Mouse (Mus musculus) intestine, embryonic 15.5 days (tissue): Measurements from ENCODE around the gene Pi16. TPM values are rescaled to one million over a fixed set of nuclear protein-coding genes. Genes with fewer than 3 reads are reported as not detected.
"Not testable (repeated sequence)": the region's sequence is repeated elsewhere in the genome, so short reads cannot be mapped to it uniquely, and the experiment has no call there.

Source experiments
- ATAC-seq: fragments of 200-750 bp; cut with Nextera tagmentation; 2 replicates; pipeline ENCODE4 v1.8.0; 2017; ENCODE audit warnings: moderate TSS enrichment, moderate library complexity
- H3K27ac ChIP-seq: fragments of 300-500 bp; sonication (generic); 2 replicates; pipeline ENCODE4 v1.5.1; 2015; ENCODE audit warnings: mild to moderate bottlenecking, inconsistent platforms
- H3K27me3 ChIP-seq: fragments of 300-500 bp; sonication (generic); replicated peaks from 2 replicates; pipeline ENCODE4 v1.6.1; 2015; ENCODE audit warnings: inconsistent platforms
- H3K36me3 ChIP-seq: fragments of 300-500 bp; sonication (generic); 2 replicates; pipeline ENCODE4 v1.6.1; 2015; ENCODE audit warnings: inconsistent platforms
- H3K4me1 ChIP-seq: fragments of 300-500 bp; sonication (generic); replicated peaks from 2 replicates; pipeline ENCODE4 v1.6.1; 2015; ENCODE audit warnings: inconsistent platforms
- H3K4me2 ChIP-seq: fragments of 300-500 bp; sonication (generic); replicated peaks from 2 replicates; pipeline ENCODE4 v1.6.1; 2015; ENCODE audit warnings: mild to moderate bottlenecking, inconsistent platforms
- H3K4me3 ChIP-seq: fragments of 300-500 bp; sonication (generic); replicated peaks from 2 replicates; pipeline ENCODE4 v1.5.1; 2015; ENCODE audit warnings: inconsistent platforms
- H3K9ac ChIP-seq: fragments of 300-500 bp; sonication (generic); 2 replicates; pipeline ENCODE4 v1.6.1; 2015; ENCODE audit warnings: inconsistent platforms
- H3K9me3 ChIP-seq: fragments of 300-500 bp; sonication (generic); 2 replicates; pipeline ENCODE4 v1.6.1; 2016; ENCODE audit warnings: inconsistent platforms
- WGBS: fragments of 180-500 bp; shearing (Covaris S2); methylation state at CpG from one replicate; pipeline ENCODE4 v1.1.7; 2015; 5-methylcytosine and 5-hydroxymethylcytosine counted together
- polyA plus RNA-seq: library from polyadenylated mRNA; unstranded; fragments of >200 nt; fragmentation: Nextera tagmentation; extraction: Ambion mirVana; gene quantifications from 2 replicates; pipeline ENCODE4 v1.2.1, GENCODE M21; 2015

Pi16 gene
- polyA plus RNA-seq, 1 experiment from 2014 or later: 0.72 TPM

DNA sequence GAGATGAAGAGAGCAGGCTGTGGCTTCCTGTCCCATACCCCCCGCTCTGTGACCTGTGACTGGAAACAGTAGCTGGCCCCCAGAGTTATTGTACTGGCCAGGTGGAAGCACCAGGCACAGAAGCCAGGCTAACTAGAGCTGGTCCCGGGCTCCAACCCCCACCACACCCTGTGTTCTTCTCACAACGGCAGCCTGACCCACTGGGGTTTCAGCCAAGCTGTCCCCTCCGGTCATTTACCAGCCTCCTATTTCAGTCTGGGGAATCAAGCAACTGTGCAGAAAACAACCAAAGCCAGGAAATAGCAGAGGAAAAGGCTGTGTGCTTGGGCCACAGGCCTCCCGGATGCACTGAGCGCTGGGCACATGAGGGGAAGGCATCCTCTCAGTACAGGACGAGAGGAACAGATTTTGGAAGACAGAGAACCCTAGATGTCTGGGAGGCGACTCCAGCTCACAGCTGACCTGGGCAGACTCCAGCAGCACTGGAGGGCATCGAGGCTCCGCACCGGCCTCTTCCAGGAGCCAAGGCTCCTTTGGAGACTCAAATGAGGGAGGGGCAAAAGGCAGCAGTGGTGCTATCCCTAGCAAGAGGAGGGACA lies 21.8 kb downstream of the Pi16 start:
- H3K27ac ChIP-seq: peak overlapping the region; percentile 58; the same call in 1 of the 2 replicates
- no peak for ATAC-seq
- 84% methylated on average over 11 of the region's 11 CpGs for WGBS

DNA sequence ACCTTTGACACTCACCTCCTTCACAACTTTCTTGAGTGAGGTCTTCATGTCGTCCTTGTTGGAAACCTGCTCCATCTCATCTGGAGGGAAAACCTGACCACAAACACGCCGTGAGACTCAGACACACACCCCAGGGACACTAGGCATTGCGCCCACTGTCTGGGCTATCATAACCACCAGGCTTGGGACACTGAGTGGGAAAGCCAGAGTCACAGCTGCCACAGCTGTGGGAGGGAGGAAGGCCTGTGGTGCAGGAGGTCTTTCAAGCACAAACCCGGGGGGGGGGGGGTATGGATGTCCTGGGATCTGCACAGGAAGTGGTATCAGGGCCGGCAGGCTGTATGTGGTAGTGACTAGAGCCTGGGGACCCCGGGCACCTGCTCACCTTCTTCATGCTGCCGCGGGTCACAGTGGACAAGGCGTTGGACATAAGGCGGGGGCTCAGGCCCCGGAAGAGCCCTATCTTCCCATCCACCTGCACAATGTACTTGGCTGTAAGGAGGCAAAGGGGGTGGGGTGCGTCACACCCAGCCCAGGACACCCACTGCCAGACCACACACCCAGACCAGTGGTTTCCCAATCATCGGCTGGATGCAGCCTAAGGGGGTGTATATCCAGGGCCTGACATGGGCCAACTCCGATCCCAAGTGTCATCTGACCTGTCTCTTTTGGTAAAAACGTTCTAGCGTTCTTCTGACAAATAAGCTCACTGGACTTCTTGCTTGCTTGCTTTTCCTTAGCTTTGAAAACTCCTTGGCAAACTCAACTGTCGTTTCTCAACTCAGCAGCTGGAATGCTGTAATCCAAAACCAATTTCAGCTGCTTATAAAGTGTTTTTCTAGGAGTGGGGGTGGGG lies 23.2 kb downstream of the Pi16 start:
- Histone ChIP-seq H3K4me3 (no peak overlapping the region), H3K27ac (no peak overlapping the region), H3K27me3 (no peaks in the 10 kb centered on the region), H3K4me2 (no peak overlapping the region), H3K9ac (no peak overlapping the region), H3K4me1 (peaks cover 31% of the 10 kb centered on the region), H3K9me3 (no peaks in the 10 kb centered on the region), H3K36me3 (peaks cover 39% of the 10 kb centered on the region)
- no peak for ATAC-seq
- WGBS: 77% methylated on average over 18 of the region's 18 CpGs

More for the DNA sequence above, 21.8 kb downstream of the Pi16 start:
- Histone ChIP-seq H3K9me3 (no peaks in the 10 kb centered on the region), H3K4me1 (peaks cover 26% of the 10 kb centered on the region), H3K4me3 (no peak overlapping the region), H3K27me3 (no peaks in the 10 kb centered on the region), H3K4me2 (no peak overlapping the region), H3K9ac (no peak overlapping the region; the same call in 1 of the 2 replicates), H3K36me3 (peaks cover 48% of the 10 kb centered on the region)

DNA sequence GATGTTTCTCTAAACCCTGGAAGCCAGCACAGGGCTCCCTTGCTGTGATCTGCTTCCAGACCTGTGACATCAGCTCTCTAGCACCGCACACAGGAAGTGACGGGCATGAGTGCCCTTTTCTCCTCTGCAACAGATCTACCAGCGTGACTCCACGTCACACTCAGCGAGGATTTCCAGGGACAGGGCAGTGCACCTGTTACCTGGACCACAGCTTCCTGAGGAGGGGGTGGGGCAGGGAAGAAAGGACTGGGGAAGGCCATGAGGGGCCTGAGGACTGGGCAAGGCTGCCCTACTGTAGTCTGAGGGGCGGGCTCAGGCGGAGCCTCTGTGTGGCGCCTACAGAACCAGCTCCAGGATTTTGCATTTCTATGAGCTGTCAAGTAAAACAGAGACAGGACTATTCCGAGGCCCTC lies 24.1 kb downstream of the Pi16 start:
- H3K9ac ChIP-seq: no peak overlapping the region; the same call in 1 of the 2 replicates
- no peaks in the 10 kb centered on the region for H3K9me3 ChIP-seq
- 22% methylated on average over 9 of the region's 9 CpGs for WGBS
- ATAC-seq: peak; percentile 58
- H3K27me3 ChIP-seq: no peaks in the 10 kb centered on the region
- peak overlapping the region; percentile 89 for H3K27ac ChIP-seq
- no peak overlapping the region for H3K4me3 ChIP-seq
- H3K4me1 ChIP-seq: peaks cover 41% of the 10 kb centered on the region
- peak overlapping the region; percentile 14; the same call in 1 of the 2 replicates for H3K4me2 ChIP-seq
- peaks cover 34% of the 10 kb centered on the region for H3K36me3 ChIP-seq

GRCm38 (mm10) chr17:29342010-29342910 lies 24.8 kb downstream of the Pi16 start:
- no peaks in the 10 kb centered on the region for H3K9me3 ChIP-seq
- peaks cover 28% of the 10 kb centered on the region for H3K36me3 ChIP-seq
- peaks cover 41% of the 10 kb centered on the region for H3K4me1 ChIP-seq
- H3K27me3 ChIP-seq: no peaks in the 10 kb centered on the region
- H3K4me3 ChIP-seq: no peak overlapping the region
- H3K9ac ChIP-seq: 0 out of 2 replicates have a peak overlapping the region, but pooled peaks have one; percentile 3
- H3K27ac ChIP-seq: peak overlapping the region; percentile 89
- WGBS: 38% methylated on average over 13 of the region's 13 CpGs
- 0 out of 2 replicates have a peak overlapping the region, but pooled peaks have one; percentile 14 for H3K4me2 ChIP-seq
- ATAC-seq: peak; percentile 75

DNA sequence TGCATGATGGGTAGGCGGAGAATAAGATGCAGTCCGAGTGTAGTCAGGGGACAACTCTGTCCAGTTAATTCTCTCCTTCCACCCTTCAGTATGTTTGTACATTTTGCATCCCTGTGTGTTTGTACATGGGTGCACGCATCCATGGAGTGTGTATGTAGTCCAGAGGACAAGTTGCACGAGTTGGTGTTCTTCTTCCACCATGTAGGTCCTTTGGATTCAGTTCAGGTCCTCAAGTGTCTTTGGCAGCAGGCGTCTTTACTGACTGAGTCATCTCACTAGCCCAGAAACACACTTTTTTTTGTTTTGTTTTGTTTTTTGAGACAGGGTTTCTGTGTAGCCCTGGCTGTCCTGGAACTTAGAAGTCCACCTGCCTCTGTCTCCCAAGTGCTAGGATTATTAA lies 25.8 kb downstream of the Pi16 start:
- no peak overlapping the region for H3K4me2 ChIP-seq
- no peak for ATAC-seq
- no peak overlapping the region for H3K4me3 ChIP-seq
- H3K36me3 ChIP-seq: peaks cover 23% of the 10 kb centered on the region
- no peaks in the 10 kb centered on the region for H3K27me3 ChIP-seq
- WGBS: 83% methylated on average over 5 of the region's 5 CpGs
- H3K9ac ChIP-seq: no peak overlapping the region
- no peaks in the 10 kb centered on the region for H3K9me3 ChIP-seq
- peaks cover 44% of the 10 kb centered on the region for H3K4me1 ChIP-seq
- no peak overlapping the region for H3K27ac ChIP-seq

DNA sequence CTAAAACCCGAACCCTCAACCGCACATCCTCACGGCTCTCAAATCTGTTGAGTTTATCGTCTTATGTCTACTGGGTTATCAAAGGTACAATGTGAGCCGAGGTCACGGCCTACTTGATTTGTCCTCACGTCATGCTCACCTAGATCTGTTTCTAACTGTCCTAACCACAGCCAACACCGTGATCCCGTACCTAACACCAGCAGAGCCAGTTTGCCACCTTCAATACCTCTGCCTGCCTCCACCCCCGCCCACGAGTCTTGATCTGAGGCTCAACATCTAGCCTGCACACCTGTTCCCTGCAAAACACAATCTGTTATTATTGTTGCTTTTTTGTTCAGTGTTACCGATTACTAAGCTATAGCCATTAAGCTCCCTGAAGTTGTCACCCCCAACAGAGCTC lies 27.8 kb downstream of the Pi16 start:
- 91% methylated on average over 12 of the region's 12 CpGs for WGBS
- Histone ChIP-seq H3K36me3 (peaks cover 4% of the 10 kb centered on the region; the same call in 1 of the 2 replicates), H3K4me2 (no peak overlapping the region), H3K4me3 (no peak overlapping the region), H3K4me1 (peaks cover 42% of the 10 kb centered on the region), H3K9me3 (no peaks in the 10 kb centered on the region), H3K27me3 (no peaks in the 10 kb centered on the region), H3K27ac (no peak overlapping the region), H3K9ac (no peak overlapping the region)
- ATAC-seq: no peak

DNA sequence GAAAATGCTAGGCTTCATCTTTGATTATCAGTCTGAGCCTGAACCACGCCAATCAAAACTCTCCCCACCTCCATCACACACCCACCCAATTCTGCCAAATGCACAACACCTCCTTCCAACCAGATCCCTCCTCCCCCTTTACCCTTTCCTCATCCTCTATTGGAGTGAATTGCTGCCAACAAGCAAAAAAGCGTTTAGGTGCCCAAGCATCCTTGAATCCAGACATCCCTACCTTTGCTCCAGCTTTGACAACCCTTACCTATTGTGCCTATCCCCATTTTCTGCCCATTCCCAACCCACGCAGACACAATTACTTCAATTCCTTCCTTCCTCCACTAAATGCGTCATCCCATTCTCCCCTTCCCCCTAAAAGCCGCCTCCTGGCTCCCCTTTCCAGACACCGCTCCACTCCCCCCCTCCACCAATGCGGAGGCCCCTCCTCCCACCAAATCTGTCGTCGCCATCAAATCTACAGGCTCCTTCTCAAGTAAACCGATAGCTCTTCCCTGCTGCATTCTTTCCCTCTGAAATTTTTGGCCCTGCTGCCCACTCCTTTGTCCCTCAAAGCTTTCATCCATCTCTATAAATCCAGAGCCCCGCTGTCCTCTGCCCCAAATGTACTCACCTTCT lies 29.1 kb downstream of the Pi16 start:
- Histone ChIP-seq H3K4me2 (peak overlapping the region; percentile 80), H3K4me3 (peak overlapping the region; percentile 90), H3K27me3 (no peaks in the 10 kb centered on the region), H3K4me1 (peaks cover 32% of the 10 kb centered on the region), H3K36me3 (0 out of 2 replicates have a peak, but pooled peaks cover 2% of the 10 kb centered on the region), H3K9ac (peak overlapping the region; percentile 96), H3K9me3 (no peaks in the 10 kb centered on the region), H3K27ac (peak overlapping the region; percentile 96)
- no peak for ATAC-seq
- 5% methylated on average over 11 of the region's 11 CpGs for WGBS

DNA sequence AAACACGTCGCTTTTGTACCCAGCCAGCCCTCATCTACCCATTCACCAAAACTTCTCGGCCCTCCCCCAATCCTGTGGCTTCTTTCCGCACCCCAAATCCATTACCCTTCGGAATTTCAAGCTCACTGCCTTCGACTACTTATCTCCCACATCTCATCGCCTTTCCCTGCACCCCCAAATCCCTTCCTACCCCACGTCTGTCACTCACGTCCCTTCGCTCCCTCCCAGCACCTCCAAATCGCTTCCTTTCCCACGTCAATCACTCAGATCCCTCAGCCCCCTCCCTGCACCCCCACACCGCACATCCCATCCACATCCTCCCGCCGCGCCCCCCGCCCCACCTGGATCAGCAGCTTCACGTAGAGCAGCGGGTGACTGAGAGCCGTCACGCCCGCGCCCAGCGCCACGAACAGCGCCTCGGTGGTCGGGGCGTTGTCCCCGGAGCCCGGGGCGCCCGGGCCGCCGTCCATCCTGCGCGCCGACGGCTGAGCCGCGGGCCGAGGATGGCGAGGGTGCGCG lies 29.7 kb downstream of the Pi16 start:
- peak; percentile 42 for ATAC-seq
- under 1% methylated on average over 44 of the region's 45 CpGs for WGBS
- H3K36me3 ChIP-seq: 0 out of 2 replicates have a peak, but pooled peaks cover 2% of the 10 kb centered on the region
- H3K4me2 ChIP-seq: peak overlapping the region; percentile 80
- peaks cover 26% of the 10 kb centered on the region for H3K4me1 ChIP-seq
- H3K9me3 ChIP-seq: no peaks in the 10 kb centered on the region
- H3K27me3 ChIP-seq: no peaks in the 10 kb centered on the region
- peak overlapping the region; percentile 96 for H3K9ac ChIP-seq
- H3K27ac ChIP-seq: peak overlapping the region; percentile 96
- H3K4me3 ChIP-seq: peak overlapping the region; percentile 90

GRCm38 (mm10) chr17:29347645-29348256 lies 30.3 kb downstream of the Pi16 start, which contains the start of gene Mtch1:
Mtch1 (minus strand) TSS chr17:29347934.
- Histone ChIP-seq H3K27me3 (no peaks in the 10 kb centered on the region), H3K4me2 (peak within 1 kb of the TSS; percentile 80), H3K36me3 (0 out of 2 replicates have a peak, but pooled peaks cover 2% of the 10 kb centered on the region), H3K9ac (peak within 1 kb of the TSS; percentile 96), H3K4me3 (peak within 1 kb of the TSS; percentile 90), H3K27ac (peak within 1 kb of the TSS; percentile 96), H3K4me1 (peaks cover 20% of the 10 kb centered on the region), H3K9me3 (no peaks in the 10 kb centered on the region)
- under 1% methylated on average over 52 of the region's 53 CpGs for WGBS
- ATAC-seq: peak; percentile 99

DNA sequence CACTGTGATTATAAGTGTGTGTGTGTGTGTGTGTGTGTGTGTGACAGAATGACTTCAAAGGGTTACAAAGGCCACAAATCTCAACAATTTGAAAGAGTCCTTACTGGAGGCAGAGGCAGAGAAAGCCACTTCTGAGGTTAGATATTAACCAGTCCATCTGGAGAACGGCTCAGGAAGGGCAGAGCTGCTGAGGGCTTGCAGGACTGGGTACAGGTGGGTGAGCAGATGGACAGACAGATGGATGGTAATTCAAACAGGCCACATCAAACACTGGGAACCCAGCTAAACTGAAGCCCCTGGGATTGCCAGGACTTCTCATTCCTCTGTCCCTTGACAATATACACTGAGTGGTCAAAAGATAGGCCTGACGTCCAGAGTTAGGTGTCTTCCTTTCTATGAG lies 31.5 kb downstream of the Pi16 start:
- peak overlapping the region; percentile 14; the same call in 1 of the 2 replicates for H3K27ac ChIP-seq
- 65% methylated on average over 2 of the region's 2 CpGs for WGBS
- no peaks in the 10 kb centered on the region for H3K36me3 ChIP-seq
- ATAC-seq: no peak
- no peak overlapping the region for H3K9ac ChIP-seq
- H3K4me2 ChIP-seq: no peak overlapping the region
- peaks cover 20% of the 10 kb centered on the region for H3K4me1 ChIP-seq
- H3K27me3 ChIP-seq: no peaks in the 10 kb centered on the region
- no peaks in the 10 kb centered on the region for H3K9me3 ChIP-seq
- no peak overlapping the region for H3K4me3 ChIP-seq

GRCm38 (mm10) chr17:29351056-29351455 lies 33.6 kb downstream of the Pi16 start:
- not testable (repeated sequence) for H3K27ac ChIP-seq, H3K4me2 ChIP-seq, H3K9me3 ChIP-seq, H3K4me3 ChIP-seq, H3K36me3 ChIP-seq, H3K27me3 ChIP-seq, ATAC-seq, H3K9ac ChIP-seq
- 80% methylated on average over 5 of the region's 5 CpGs for WGBS
- peaks cover 21% of the 10 kb centered on the region for H3K4me1 ChIP-seq
